ENCODE assay signal across 9 mouse cellular contexts in the genomic region with DNA sequence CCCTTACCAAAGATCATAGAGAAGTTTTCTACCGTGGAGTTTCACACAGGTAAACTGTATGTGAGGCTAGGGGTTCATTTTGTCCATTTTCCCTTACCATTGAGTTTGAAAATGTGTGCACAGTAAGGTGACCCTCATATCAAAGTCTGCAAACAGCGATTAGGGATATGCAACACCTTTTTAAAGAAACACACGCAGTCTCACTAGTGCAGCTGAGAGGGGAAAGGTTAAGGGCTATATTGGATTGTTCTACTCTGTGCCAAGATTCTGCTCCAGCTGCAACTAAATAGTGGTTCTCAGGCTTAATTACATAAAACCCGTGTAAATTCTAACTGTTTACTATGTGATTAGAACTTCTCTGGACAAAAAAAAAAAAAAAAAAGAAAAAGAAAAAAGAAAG.
"Had no signal": no experiment of that assay in that cellular context is flagged by ENCODE, and none has a peak within 500 bp of the region (broad histone marks: within the 10 kb centered on the region; RNA-seq: fewer than 3 reads in every experiment).

No protein-coding gene starts in this region.

- H3K9ac ChIP-seq: liver, embryonic 13.5 days; liver, postnatal 0 days; midbrain, embryonic 13.5 days had no signal

- H3K36me3 ChIP-seq: liver, embryonic 13.5 days; midbrain, embryonic 13.5 days had no signal

- H3K4me1 ChIP-seq: liver, embryonic 13.5 days had no signal

- H3K27me3 ChIP-seq: liver, embryonic 13.5 days; midbrain, embryonic 13.5 days had no signal

- H3K4me2 ChIP-seq: liver, embryonic 13.5 days; midbrain, embryonic 13.5 days had no signal

- H3K9me3 ChIP-seq: liver, embryonic 13.5 days; midbrain, embryonic 13.5 days had no signal

- H3K27ac ChIP-seq: hindbrain, postnatal 0 days; left cerebral cortex, adult 2 months; liver, embryonic 13.5 days; midbrain, embryonic 13.5 days had no signal

- H3K4me3 ChIP-seq: left cerebral cortex, adult 2 months; liver, embryonic 13.5 days; midbrain, embryonic 13.5 days had no signal

- ATAC-seq: hindbrain, postnatal 0 days; liver, postnatal 0 days; midbrain, embryonic 13.5 days had no signal

- DNase-seq: kidney, adult 8-10 months; kidney, postnatal 25 days; liver; liver, embryonic 13.5 days; liver, postnatal 0 days; right cerebral cortex, postnatal 14 days had no signal
